Mouse (Mus musculus) liver, embryonic 15.5 days (tissue): ENCODE data around the gene Nxpe5. TPM values are rescaled to one million over a fixed set of nuclear protein-coding genes. Genes with fewer than 3 reads are reported as not detected.

Source experiments
- ATAC-seq: fragments of 200-750 bp; cut with Nextera tagmentation; 2 replicates; pipeline ENCODE4 v1.8.0; 2017; ENCODE audit warnings: moderate number of reproducible peaks, mild to moderate bottlenecking, moderate library complexity; ENCODE audit not compliant: insufficient read depth
- H3K27ac ChIP-seq: fragments of 300-500 bp; sonication (generic); replicated peaks from 2 replicates; pipeline ENCODE4 v1.5.1; 2015; ENCODE audit warnings: mild to moderate bottlenecking, inconsistent platforms
- H3K27me3 ChIP-seq: fragments of 300-500 bp; sonication (generic); 2 replicates; pipeline ENCODE4 v1.6.1; 2015; ENCODE audit warnings: mild to moderate bottlenecking, inconsistent platforms
- H3K36me3 ChIP-seq: fragments of 300-500 bp; sonication (generic); replicated peaks from 2 replicates; pipeline ENCODE4 v1.6.1; 2015; ENCODE audit warnings: moderate library complexity, mild to moderate bottlenecking, inconsistent platforms
- H3K4me1 ChIP-seq: fragments of 300-500 bp; sonication (generic); replicated peaks from 2 replicates; pipeline ENCODE4 v1.6.1; 2015; ENCODE audit warnings: inconsistent platforms
- H3K4me2 ChIP-seq: fragments of 300-500 bp; sonication (generic); 2 replicates; pipeline ENCODE4 v1.6.1; 2015; ENCODE audit warnings: moderate library complexity, mild to moderate bottlenecking, inconsistent platforms
- H3K4me3 ChIP-seq: fragments of 300-500 bp; sonication (generic); replicated peaks from 2 replicates; pipeline ENCODE4 v1.5.1; 2015; ENCODE audit warnings: mild to moderate bottlenecking, inconsistent platforms
- H3K9ac ChIP-seq: fragments of 300-500 bp; sonication (generic); 2 replicates; pipeline ENCODE4 v1.6.1; 2015; ENCODE audit warnings: moderate library complexity, mild to moderate bottlenecking, inconsistent platforms
- H3K9me3 ChIP-seq: fragments of 300-500 bp; sonication (generic); replicated peaks from 2 replicates; pipeline ENCODE4 v1.6.1; 2016; ENCODE audit warnings: inconsistent platforms
- WGBS: fragments of 180-500 bp; shearing (Covaris S2); methylation state at CpG from one replicate; pipeline ENCODE4 v1.1.7; 2015; ENCODE audit warnings: mixed read lengths; ENCODE audit not compliant: insufficient replicate concordance; 5-methylcytosine and 5-hydroxymethylcytosine counted together
- polyA plus RNA-seq: library from polyadenylated mRNA; unstranded; fragments of >200 nt; fragmentation: Nextera tagmentation; extraction: Ambion mirVana; gene quantifications from 2 replicates; pipeline ENCODE4 v1.2.1, GENCODE M21; 2015

Gene Nxpe5
- polyA plus RNA-seq, 1 experiment from 2014 or later: 0.08 TPM

GRCm38 (mm10) chr5:138262582-138263240, 37.0 kb downstream of the Nxpe5 start:
- WGBS: 25% methylated on average over 18 of the region's 18 CpGs
- peaks cover 70% of the 10 kb centered on the region for H3K4me1 ChIP-seq

DNA sequence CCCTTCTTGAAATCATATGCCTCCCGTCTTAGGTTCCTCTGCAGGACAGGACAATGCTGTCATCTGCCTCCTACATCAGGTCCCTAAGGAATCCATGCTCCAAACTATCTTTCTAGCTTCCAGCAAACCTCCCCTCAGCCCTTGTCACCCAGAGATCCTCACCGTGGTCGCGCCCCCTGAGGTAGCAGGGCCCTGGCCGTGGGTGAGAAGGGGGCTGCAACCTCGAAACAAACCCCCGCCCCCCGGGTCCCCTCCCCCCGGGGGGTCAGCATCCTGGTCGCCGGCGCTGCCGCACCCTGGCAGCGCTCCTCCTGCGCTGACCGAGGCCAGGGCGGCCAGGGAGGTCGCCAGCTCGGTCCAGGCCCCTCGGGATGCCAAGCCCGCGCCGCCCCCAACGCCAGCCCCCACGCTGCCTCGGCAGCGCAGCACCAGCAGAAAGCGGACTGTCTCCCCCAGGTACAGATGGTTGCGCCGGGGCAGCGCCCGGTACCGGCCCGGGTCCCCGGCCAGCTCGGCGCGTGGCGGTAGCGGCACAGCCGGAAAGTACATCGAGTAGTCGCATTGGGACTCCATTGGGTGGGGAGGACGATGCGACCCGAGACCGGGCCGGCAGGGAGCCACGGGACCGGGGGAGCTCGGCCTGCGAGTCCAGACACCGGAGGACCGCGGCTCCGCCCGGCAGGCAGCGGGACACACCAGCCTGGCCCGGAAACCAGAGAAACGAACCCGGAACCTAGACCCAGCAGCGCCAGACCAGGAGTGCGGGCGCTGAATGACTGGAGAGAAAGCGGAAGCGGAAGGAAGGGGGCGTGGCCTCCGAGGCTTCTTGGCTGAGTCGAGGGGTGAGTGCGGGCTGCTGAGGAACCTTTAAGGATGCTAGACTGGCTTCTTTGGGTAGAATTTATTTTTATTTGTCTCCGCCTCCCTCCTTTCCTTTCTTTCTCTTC, 37.8 kb downstream of the Nxpe5 start, which contains the start of gene BC037034:
Gene BC037034 (minus strand): TSS at position 774 of the 947 bp plus-strand sequence.
- no peaks in the 10 kb centered on the region for H3K27me3 ChIP-seq
- under 1% methylated on average over 71 of the region's 71 CpGs for WGBS

More at GRCm38 (mm10) chr5:138262582-138263240, 37.0 kb downstream of the Nxpe5 start:
- Histone ChIP-seq H3K27ac (peak overlapping the region; percentile 75), H3K9ac (peak overlapping the region; percentile 84), H3K4me3 (peak overlapping the region; percentile 84), H3K36me3 (peaks cover 37% of the 10 kb centered on the region), H3K27me3 (no peaks in the 10 kb centered on the region), H3K4me2 (peak overlapping the region; percentile 95), H3K9me3 (no peaks in the 10 kb centered on the region)
- no peak for ATAC-seq

DNA sequence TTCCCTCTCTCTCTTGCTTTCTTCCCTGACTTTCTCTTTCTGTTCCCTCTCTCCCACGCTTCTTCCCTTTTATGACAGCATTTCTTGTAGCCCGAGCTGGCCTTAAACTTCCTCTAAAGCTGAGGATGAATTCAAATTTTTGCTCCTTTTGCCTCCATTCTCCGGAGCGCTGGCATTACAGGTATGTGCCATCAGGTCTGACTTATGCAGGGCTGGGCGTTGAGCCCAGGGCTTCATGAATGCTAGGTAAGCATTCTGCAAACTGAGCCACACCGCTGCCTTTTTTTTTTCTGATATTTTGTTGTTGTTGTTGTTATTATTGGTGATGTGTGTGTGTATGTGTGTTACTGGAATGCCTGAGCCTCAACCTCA, 38.5 kb downstream of the Nxpe5 start:
- ATAC-seq: no peak
- Histone ChIP-seq H3K27ac (peak overlapping the region; percentile 75), H3K4me1 (peaks cover 55% of the 10 kb centered on the region)

More for the DNA sequence above, 37.8 kb downstream of the Nxpe5 start, which contains the start of gene BC037034:
- ATAC-seq: peak; percentile 81
- peak within 1 kb of the TSS; percentile 75 for H3K27ac ChIP-seq
- peak within 1 kb of the TSS; percentile 84 for H3K9ac ChIP-seq
- peaks cover 32% of the 10 kb centered on the region for H3K36me3 ChIP-seq
- H3K4me3 ChIP-seq: peak within 1 kb of the TSS; percentile 84
- H3K9me3 ChIP-seq: no peaks in the 10 kb centered on the region
- H3K4me1 ChIP-seq: peaks cover 62% of the 10 kb centered on the region
- H3K4me2 ChIP-seq: peak within 1 kb of the TSS; percentile 95

DNA sequence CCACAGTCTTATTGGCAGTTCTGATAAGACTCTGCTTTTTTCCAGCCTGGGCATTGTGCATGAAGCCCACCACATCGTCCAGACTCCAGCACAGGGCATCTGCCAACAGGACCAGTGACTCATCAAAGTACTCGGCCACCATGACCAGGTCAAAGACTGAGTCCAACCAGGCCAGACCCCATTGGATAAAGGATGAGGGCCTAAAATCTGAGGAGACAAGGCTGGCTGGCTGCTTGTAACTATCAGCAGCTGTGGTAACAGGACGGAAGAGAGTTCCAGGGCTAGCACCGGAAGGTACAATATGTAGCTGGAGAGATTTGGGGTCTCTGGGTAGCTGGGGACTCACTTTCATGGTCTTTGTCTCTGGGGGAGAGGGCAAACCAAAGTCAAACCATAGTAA, 40.0 kb downstream of the Nxpe5 start:
- Histone ChIP-seq H3K4me1 (peaks cover 40% of the 10 kb centered on the region), H3K27ac (no peak overlapping the region), H3K36me3 (peaks cover 11% of the 10 kb centered on the region), H3K4me2 (no peak overlapping the region), H3K4me3 (no peak overlapping the region), H3K27me3 (peaks cover 7% of the 10 kb centered on the region), H3K9ac (no peak overlapping the region), H3K9me3 (no peaks in the 10 kb centered on the region)
- ATAC-seq: no peak
- WGBS: 80% methylated on average over 4 of the region's 4 CpGs

More for the DNA sequence above, 38.5 kb downstream of the Nxpe5 start:
- no peaks in the 10 kb centered on the region for H3K27me3 ChIP-seq
- H3K9me3 ChIP-seq: no peaks in the 10 kb centered on the region
- H3K4me3 ChIP-seq: peak overlapping the region; percentile 84
- peak overlapping the region; percentile 84 for H3K9ac ChIP-seq
- WGBS: 10% methylated on average over 6 of the region's 6 CpGs
- peak overlapping the region; percentile 95 for H3K4me2 ChIP-seq
- peaks cover 26% of the 10 kb centered on the region for H3K36me3 ChIP-seq

- H3K4me3 ChIP-seq: no peak overlapping the region
- no peak overlapping the region for H3K27ac ChIP-seq
- H3K4me1 ChIP-seq: peaks cover 26% of the 10 kb centered on the region
- no peak overlapping the region for H3K9ac ChIP-seq
- 77% methylated on average over 3 of the region's 3 CpGs for WGBS
- no peaks in the 10 kb centered on the region for H3K36me3 ChIP-seq
- no peaks in the 10 kb centered on the region for H3K9me3 ChIP-seq
- no peak overlapping the region for H3K4me2 ChIP-seq
- no peak for ATAC-seq
- peaks cover 21% of the 10 kb centered on the region for H3K27me3 ChIP-seq
These were observed 41.4 kb downstream of the Nxpe5 start for GRCm38 (mm10) chr5:138267114-138267513.

GRCm38 (mm10) chr5:138268980-138269379, 43.3 kb downstream of the Nxpe5 start:
- ATAC-seq: no peak
- no peak overlapping the region for H3K4me3 ChIP-seq
- no peak overlapping the region for H3K4me2 ChIP-seq
- no peak overlapping the region for H3K9ac ChIP-seq
- WGBS: 59% methylated on average over 4 of the region's 4 CpGs
- H3K27me3 ChIP-seq: peaks cover 39% of the 10 kb centered on the region
- H3K36me3 ChIP-seq: no peaks in the 10 kb centered on the region
- no peak overlapping the region for H3K27ac ChIP-seq
- no peaks in the 10 kb centered on the region for H3K9me3 ChIP-seq
- H3K4me1 ChIP-seq: peaks cover 12% of the 10 kb centered on the region

GRCm38 (mm10) chr5:138271232-138271631, 45.5 kb downstream of the Nxpe5 start:
- Histone ChIP-seq H3K36me3 (no peaks in the 10 kb centered on the region), H3K4me3 (no peak overlapping the region), H3K4me2 (no peak overlapping the region), H3K27me3 (peaks cover 44% of the 10 kb centered on the region), H3K9me3 (no peaks in the 10 kb centered on the region), H3K9ac (no peak overlapping the region), H3K4me1 (0 out of 2 replicates have a peak, but pooled peaks cover 2% of the 10 kb centered on the region), H3K27ac (no peak overlapping the region)
- WGBS: 26% methylated on average over 3 of the region's 3 CpGs
- no peak for ATAC-seq

GRCm38 (mm10) chr5:138272409-138272923, 46.8 kb downstream of the Nxpe5 start, which contains the start of gene Gal3st4:
TSS of gene Gal3st4 (minus strand) at chr5:138272840.
- Histone ChIP-seq H3K9me3 (no peaks in the 10 kb centered on the region), H3K4me1 (0 out of 2 replicates have a peak, but pooled peaks cover 2% of the 10 kb centered on the region), H3K9ac (no peak within 1 kb of the TSS), H3K36me3 (no peaks in the 10 kb centered on the region), H3K27me3 (peaks cover 44% of the 10 kb centered on the region), H3K4me2 (no peak within 1 kb of the TSS), H3K4me3 (no peak within 1 kb of the TSS), H3K27ac (no peak within 1 kb of the TSS)
- 16% methylated on average over 12 of the region's 12 CpGs for WGBS
- ATAC-seq: no peak

- no peak overlapping the region for H3K4me3 ChIP-seq
- ATAC-seq: no peak
- 50% methylated on average over 8 of the region's 8 CpGs for WGBS
- no peaks in the 10 kb centered on the region for H3K9me3 ChIP-seq
- H3K9ac ChIP-seq: no peak overlapping the region
- H3K4me2 ChIP-seq: no peak overlapping the region
- H3K4me1 ChIP-seq: peaks cover 3% of the 10 kb centered on the region
- H3K36me3 ChIP-seq: no peaks in the 10 kb centered on the region
- H3K27me3 ChIP-seq: peaks cover 55% of the 10 kb centered on the region
- H3K27ac ChIP-seq: no peak overlapping the region
These were observed 48.5 kb downstream of the Nxpe5 start for GRCm38 (mm10) chr5:138274186-138274585.

DNA sequence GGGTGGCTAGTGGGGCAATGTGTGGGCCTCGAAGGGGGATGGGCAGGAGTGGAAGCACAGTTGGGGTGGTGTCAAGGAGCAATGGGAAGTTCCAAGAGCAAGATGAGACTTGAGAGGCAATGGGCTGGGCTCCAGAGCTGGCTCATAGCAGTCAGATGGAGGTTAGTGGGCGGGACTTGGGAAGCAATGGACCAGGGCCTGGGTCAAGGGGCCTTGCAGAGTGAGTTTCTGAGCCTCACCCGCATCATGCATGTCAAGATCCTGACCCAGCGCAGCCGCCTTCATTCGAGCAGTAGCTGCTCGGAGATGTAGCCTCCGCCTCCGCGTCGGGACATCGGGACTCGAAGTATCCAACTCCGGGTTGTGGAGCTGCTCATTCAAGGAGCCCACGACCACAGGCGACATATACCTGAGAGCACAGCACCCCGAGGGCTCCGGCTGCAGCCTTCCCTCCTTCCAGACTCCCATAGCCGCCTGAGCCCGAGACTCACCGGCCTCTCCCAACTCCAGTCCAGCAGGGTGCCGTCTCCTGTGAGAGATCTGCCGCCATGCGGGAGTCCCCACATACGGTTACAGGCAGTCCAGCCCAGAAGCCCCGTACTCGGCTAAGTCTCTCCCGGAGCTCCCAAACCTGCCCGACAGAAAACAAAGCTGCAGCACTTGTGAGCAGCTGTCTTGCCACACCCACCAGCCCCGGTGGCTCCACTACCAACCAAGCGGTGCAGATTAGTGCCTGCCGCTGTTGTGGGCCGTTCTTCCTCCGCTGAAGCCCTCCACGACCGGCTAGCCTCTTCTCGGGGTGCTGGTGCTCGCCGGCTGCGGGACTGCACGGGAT, 49.7 kb downstream of the Nxpe5 start:
- Histone ChIP-seq H3K9ac (no peak overlapping the region), H3K27ac (no peak overlapping the region), H3K4me2 (no peak overlapping the region), H3K4me1 (peaks cover 16% of the 10 kb centered on the region), H3K4me3 (no peak overlapping the region), H3K36me3 (no peaks in the 10 kb centered on the region), H3K9me3 (no peaks in the 10 kb centered on the region), H3K27me3 (peaks cover 56% of the 10 kb centered on the region)
- 64% methylated on average over 41 of the region's 41 CpGs for WGBS
- ATAC-seq: no peak
